Mouse (Mus musculus): ENCODE data around the gene Cip2a. TPM values are rescaled to one million over a fixed set of nuclear protein-coding genes. Genes with fewer than 3 reads are reported as not detected.

Gene Cip2a
- total RNA-seq, 2 experiments from 2014 or later, result 10.8 to 12.2 TPM

Other genes with a start within 250 kb of the Cip2a start
- gene Trat1, start 222.2 kb upstream of the Cip2a start, total RNA-seq (2021), result not detected
- gene Retnlb, start 177.3 kb upstream of the Cip2a start, total RNA-seq (2021), result not detected
- gene Retnla, start 151.6 kb upstream of the Cip2a start, total RNA-seq (2021), result not detected
- gene Retnlg, start 121.6 kb upstream of the Cip2a start, total RNA-seq (2021), result under 1 TPM in 1 of 2 experiments, not detected in 1; 0.98 TPM
- 10 to 100 TPM; 13.8 to 18.7 TPM for gene Dzip3, start within 50 bp of the Cip2a start, total RNA-seq (2021)
- not detected for gene Myh15, start 63.3 kb downstream of the Cip2a start, total RNA-seq (2021)

All from gastrocnemius, postnatal 4 days (tissue).